Mouse (Mus musculus): ENCODE measurements at regions not wholly inside any gene's neighbourhood (a gene's known extent, or its start where the extent isn't known, plus 50 kb on each side); places are given as distances from the start of the nearest gene placed in this dataset.
A peak's percentile ranks its signal among the peaks of the same experiment; 100 is the strongest.

- DNase-seq (ENCODE audit: low spot score in 2 of 2), result no peak
Measured at GRCm38 (mm10) chr12:77663665-77664374, 425.9 kb downstream of the Fut8 start.

DNA sequence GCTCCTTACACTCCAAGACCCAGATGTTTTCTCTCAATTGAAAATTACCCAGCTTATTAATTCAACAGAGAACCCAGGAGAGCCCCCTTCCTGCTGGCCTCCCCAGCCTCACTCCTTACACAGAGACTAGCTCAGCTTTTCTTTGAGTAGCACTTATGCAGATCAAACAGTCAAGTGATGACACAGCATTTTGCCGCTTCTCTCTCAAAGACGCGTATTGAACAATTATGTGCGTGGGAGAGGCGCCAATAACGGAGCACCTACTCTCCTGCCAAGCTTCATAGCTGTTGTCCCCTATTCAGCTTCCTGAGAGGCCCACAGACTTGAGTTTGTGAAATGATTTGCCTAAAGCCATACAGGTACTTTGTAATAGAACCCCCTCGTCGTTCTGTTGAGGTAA, 428.5 kb downstream of the Fut8 start:
- DNase-seq (ENCODE audit: low spot score in 2 of 2), result peak; percentile 47 to 48

DNA sequence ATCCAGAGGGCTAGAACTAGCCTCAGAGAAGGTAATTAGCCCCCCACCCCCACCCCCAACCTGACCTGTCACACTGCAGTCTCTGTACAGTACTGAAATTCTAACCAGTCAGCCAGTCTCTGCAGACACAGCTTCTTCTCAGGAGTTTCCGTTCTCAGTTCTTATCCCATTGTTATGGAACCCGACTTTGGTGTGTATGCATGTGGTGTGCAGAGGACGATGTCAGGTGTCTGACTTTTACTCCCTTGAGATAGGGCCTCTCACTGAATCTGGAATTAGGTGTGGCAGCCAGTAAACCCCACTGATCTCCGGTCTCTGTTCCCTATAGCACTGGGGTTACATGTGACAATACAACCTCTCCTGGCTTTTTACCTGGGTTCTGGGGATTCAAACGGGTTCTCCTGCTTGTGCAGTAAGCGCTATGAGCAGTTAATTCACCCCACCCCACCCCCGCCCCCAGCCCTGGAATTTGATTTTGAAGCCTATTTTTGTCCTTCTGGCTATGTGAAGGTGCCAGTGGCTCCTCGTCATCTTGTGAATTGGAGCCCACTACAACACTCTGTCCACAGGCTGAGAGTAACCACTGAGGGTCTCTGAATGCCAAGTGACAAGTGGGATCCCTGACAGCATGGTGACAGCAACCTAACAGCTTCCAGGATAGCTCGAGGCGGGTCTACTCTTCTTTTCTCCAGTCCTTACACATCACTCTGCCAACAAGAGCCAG, 429.4 kb downstream of the Fut8 start:
- DNase-seq (ENCODE audit: low spot score in 2 of 2), result no peak

DNA sequence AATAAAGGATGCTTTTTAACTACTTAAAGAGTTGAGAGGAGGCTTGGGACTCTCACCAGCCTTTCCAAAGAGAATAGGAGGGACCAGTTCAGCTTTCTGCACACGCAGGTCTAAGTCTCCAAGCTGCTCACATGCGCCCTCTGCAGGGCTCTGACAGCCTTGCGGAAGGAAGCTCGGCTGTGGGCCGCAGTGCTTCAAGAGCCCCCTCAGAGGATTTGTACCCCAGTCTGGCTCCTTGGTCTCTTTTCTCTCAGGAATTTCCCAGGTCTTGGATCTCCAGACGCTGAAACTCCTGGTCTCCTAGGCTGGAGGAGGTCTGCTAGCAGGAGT, 429.9 kb downstream of the Fut8 start:
- peak; percentile 66 to 84 for DNase-seq (ENCODE audit: low spot score in 2 of 2)

GRCm38 (mm10) chr12:77670531-77670930, 432.6 kb downstream of the Fut8 start:
- DNase-seq (ENCODE audit: low spot score in 2 of 2), result no peak

- no peak for DNase-seq (ENCODE audit: low spot score in 2 of 2)
Measured at GRCm38 (mm10) chr12:77674352-77674751, 436.4 kb downstream of the Fut8 start.

- DNase-seq (ENCODE audit: low spot score in 2 of 2), result peak in 1 of 2 experiments; percentile 39
Measured at GRCm38 (mm10) chr12:77674755-77675154, 436.8 kb downstream of the Fut8 start.

- DNase-seq (ENCODE audit: low spot score in 2 of 2), result no peak
Measured at GRCm38 (mm10) chr12:77678040-77678439, 440.1 kb downstream of the Fut8 start.

GRCm38 (mm10) chr12:77694101-77694500, 456.2 kb downstream of the Fut8 start:
- peak in 1 of 2 experiments; percentile 25 for DNase-seq (ENCODE audit: low spot score in 2 of 2)

DNA sequence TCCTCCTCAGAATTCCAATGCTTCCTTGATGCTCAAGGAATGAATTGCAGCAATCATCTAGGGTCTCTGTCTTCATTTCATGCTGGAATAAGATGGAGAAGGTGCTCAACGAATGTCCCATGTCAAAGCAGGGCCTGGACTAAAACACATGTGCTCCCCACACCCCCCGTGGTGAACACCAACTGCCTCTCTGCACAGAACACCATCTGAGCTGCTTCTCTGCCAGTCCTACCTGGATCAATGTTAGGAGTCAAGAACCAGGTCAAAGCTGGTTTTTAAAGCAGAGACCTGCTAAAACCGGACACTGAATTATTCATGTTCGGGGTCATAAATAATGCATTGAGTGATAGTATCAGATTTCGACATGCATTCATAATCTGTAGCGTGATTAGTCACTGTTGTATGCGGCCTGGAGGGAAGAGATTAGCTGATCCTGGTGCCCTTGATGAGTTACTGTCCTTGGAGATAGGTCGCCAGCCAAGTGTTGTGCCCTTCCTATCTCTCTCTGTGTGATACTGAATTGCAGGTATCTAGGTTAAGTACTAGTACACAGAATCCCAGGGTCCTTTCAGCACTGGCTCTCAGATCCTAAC, 458.2 kb downstream of the Fut8 start:
- DNase-seq (ENCODE audit: low spot score in 2 of 2), result no peak

GRCm38 (mm10) chr12:77696662-77697061, 458.7 kb downstream of the Fut8 start:
- DNase-seq (ENCODE audit: low spot score in 2 of 2), result no peak

- DNase-seq (ENCODE audit: low spot score in 2 of 2), result no peak
Measured at GRCm38 (mm10) chr12:77698088-77698487, 460.2 kb downstream of the Fut8 start.

DNA sequence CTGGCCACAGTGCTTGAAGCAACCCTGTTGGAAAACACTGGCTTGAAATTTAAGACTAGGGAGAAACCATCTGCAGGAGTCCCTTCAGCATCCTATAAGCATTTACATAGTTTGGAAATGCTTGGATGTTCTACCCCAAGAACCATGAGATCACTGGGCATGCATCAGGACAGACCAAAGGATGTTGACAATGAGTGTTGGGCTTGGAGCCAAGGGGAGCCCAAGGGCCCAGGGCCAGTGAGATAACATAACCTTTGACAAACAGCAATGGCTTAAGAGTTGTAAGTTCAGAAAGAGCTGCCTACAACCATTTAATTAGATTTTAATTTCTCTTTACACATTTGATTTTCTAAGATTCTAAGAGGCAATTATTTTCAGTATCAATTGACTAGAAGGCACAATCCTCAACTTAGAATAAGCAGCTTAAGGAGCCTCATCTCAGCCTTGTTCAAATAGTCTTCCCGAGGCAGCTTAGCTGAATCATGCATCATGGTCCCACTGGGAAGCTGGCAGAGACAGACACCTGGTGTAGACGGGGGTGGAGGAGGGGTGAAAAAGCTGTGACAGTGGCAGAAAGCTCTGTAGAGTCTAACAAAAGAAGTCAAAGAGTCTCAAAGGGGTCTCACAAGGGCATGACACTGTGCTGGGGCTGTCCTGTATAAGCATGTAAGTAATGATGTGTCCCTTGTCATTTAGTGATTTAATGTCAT, 462.1 kb downstream of the Fut8 start:
- DNase-seq (ENCODE audit: low spot score in 2 of 2), result peak in 1 of 2 experiments; percentile 31

DNA sequence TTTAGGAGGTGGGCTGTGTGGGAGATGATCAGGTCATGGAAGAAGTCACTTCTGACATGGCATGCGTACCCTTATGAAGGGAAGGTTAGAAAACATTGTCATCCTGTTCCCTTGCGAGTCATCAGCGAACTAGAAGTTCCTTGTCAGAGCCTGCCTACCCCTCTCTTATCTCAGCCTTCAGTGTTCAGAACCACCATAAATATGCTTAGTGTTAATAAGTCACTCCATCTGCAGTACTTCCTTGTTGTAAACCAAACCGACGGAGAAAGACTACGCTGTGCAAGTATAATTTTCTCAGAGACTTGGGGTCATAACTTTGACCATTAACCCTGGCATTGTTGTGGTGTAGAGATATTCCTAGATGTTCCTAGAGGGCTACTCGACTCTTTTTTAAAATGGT, 477.6 kb downstream of the Fut8 start:
- DNase-seq (ENCODE audit: low spot score in 2 of 2), result no peak

GRCm38 (mm10) chr12:77715979-77716378, 478.1 kb downstream of the Fut8 start:
- no peak for DNase-seq (ENCODE audit: low spot score in 2 of 2)

GRCm38 (mm10) chr12:77727766-77728165, 466.3 kb upstream of the Gm6657 start:
- DNase-seq (ENCODE audit: low spot score in 2 of 2), result no peak

- peak; percentile 67 to 72 for DNase-seq (ENCODE audit: low spot score in 2 of 2)
Measured at GRCm38 (mm10) chr12:77739047-77739760, 454.8 kb upstream of the Gm6657 start.

- DNase-seq (ENCODE audit: low spot score in 2 of 2), result peak; percentile 43 to 47
Measured at GRCm38 (mm10) chr12:77742716-77743115, 451.3 kb upstream of the Gm6657 start.

GRCm38 (mm10) chr12:77749438-77750007, 444.5 kb upstream of the Gm6657 start:
- DNase-seq (ENCODE audit: low spot score in 2 of 2), result no peak

DNA sequence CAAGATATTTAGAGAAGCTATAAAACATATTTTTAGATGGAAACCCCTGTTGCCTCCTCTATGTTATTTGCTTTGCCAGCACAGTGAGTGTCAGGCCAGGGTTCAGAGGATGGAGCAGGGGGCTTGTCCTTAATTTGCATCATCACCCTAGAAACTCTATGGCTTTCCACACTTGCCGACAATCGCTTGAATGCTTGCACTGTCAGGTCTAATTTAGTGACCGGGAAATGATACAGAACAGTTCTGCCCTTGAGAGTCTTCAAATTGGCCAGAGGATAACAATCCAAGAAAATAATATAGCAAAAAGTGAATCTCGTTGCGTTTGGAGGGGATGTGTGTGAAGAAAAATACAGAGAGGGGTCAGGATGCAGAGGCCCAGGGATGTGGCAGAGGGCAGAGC, 441.9 kb upstream of the Gm6657 start:
- no peak for DNase-seq (ENCODE audit: low spot score in 2 of 2)

DNA sequence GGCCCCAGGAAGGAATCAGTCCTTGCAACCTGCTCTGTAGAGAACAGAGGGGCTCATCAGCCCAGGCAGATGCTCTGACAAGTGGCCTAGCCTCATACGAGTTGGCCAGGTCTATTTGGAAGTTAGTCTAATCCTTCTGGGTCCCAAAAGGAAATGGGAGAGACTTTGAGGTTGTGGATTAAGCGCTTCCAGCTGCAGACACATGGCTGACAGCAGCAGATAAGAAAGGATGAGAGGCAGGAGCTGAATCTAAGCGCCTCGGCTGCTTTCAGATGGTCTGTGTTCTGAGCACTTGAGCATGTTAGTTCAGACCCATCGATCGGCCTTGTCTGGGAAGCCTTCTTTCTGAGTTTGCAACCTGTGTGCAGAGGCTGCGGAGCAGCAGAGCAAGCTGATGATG, 438.0 kb upstream of the Gm6657 start:
- no peak for DNase-seq (ENCODE audit: low spot score in 2 of 2)
